ENCODE assay signal across 18 mouse cellular contexts in the genomic region with DNA sequence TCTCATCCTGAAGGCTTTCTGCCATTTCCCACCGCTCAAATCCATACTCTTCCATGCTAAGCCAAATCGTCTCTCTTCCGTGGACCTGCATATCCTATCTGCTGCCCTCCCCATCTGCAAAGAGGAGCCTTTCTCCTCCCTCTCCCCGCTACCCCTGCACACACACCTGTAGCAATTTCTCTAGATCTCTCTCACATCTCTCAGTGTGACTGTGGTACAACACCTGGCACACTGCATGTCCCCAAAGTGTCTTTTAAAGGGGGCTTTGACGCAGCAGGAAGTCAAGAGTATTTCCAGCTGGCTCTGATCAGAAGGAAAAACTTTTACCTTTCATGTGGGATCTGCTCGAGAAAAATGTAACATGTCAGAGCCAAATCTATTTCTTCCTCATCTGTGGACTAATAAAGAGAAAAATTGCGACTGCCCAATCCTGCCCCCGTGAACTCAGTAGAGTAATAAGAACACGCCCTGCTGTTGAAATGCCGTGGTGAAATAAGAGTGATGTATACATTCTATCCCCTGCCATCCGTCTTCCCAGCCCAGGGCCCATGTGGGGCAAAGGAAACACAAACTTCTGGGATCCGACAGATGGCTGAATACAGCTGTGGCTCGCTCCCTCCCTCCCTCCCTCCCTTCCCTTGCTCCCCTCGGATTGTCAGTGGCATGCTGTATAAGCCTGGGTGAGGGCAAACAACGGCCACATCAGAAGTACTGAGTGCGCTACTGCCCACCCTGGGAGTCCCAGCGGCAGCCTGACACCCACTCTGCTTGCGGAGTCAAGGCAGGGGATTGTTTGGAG. TPM values are rescaled to one million over a fixed set of nuclear protein-coding genes. Genes with fewer than 3 reads are reported as not detected.
DNase-seq lines count a peak whose midpoint lies in the region; ATAC-seq lines count a peak whose summit lies in the region.
"Had no signal": no experiment of that assay in that cellular context is flagged by ENCODE, and none has a peak within 500 bp of the region (broad histone marks: within the 10 kb centered on the region; RNA-seq: fewer than 3 reads in every experiment).

No protein-coding gene starts in this region.

- 41% methylated on average over 18 of the region's 18 CpGs for whole genome bisulfite sequencing in lung, embryonic 16.5 days
- 40% methylated on average over 18 of the region's 18 CpGs for WGBS in intestine, embryonic 16.5 days
- 73% methylated on average over 18 of the region's 18 CpGs for WGBS in forebrain, embryonic 14.5 days

- no peak overlapping the region for H3K4me3 ChIP-seq in lung, embryonic 16.5 days (ENCODE audit: low read length)
- H3K4me3 ChIP-seq in intestine, embryonic 16.5 days (ENCODE audit: low read length): no peak overlapping the region
- no peak overlapping the region for H3K4me3 ChIP-seq in forebrain, embryonic 14.5 days (ENCODE audit: low read depth, low read length)
- H3K4me3 ChIP-seq: left cerebral cortex, adult 2 months; megakaryocyte, embryonic 14.5 days; neural tube, embryonic 12.5 days had no signal

- H3K27me3 ChIP-seq in lung, embryonic 16.5 days (ENCODE audit: control insufficient read depth, insufficient read depth, low read depth, low read length): no peaks in the 10 kb centered on the region
- H3K27me3 ChIP-seq in intestine, embryonic 16.5 days (replicated peaks; ENCODE audit: control insufficient read depth, insufficient read depth, low read length): no peaks in the 10 kb centered on the region
- no peaks in the 10 kb centered on the region for H3K27me3 ChIP-seq in forebrain, embryonic 14.5 days (replicated peaks; ENCODE audit: control insufficient read depth, insufficient read depth, low read length)
- H3K27me3 ChIP-seq: CH12.LX; neural tube, embryonic 12.5 days had no signal

- H3K9me3 ChIP-seq in lung, embryonic 16.5 days (ENCODE audit: control insufficient read depth, low read length): no peaks in the 10 kb centered on the region
- H3K9me3 ChIP-seq in intestine, embryonic 16.5 days (ENCODE audit: control insufficient read depth, low read length): no peaks in the 10 kb centered on the region
- no peaks in the 10 kb centered on the region for H3K9me3 ChIP-seq in forebrain, embryonic 14.5 days (replicated peaks; ENCODE audit: control insufficient read depth, low read length)
- H3K9me3 ChIP-seq: megakaryocyte, embryonic 14.5 days; neural tube, embryonic 12.5 days had no signal

- H3K9ac ChIP-seq in lung, embryonic 16.5 days (ENCODE audit: low read length): no peak overlapping the region
- no peak overlapping the region for H3K9ac ChIP-seq in intestine, embryonic 16.5 days (ENCODE audit: low read depth, low read length)
- H3K9ac ChIP-seq in forebrain, embryonic 14.5 days (ENCODE audit: low read length): no peak overlapping the region
- H3K9ac ChIP-seq: liver, postnatal 0 days; neural tube, embryonic 12.5 days had no signal

- no peak overlapping the region for H3K27ac ChIP-seq in lung, embryonic 16.5 days (ENCODE audit: low read length)
- no peak overlapping the region for H3K27ac ChIP-seq in intestine, embryonic 16.5 days (ENCODE audit: low read length)
- H3K27ac ChIP-seq in forebrain, embryonic 14.5 days (ENCODE audit: low read depth, low read length): no peak overlapping the region
- H3K27ac ChIP-seq: left cerebral cortex, adult 2 months; neural tube, embryonic 12.5 days had no signal

- peak; percentile 74 for ATAC-seq in lung, embryonic 16.5 days (ENCODE audit: low read depth)
- ATAC-seq in intestine, embryonic 16.5 days: peak; percentile 22; the same call in 1 of the 2 replicates
- no peak for ATAC-seq in forebrain, embryonic 14.5 days
- ATAC-seq: forebrain, embryonic 16.5 days; liver, postnatal 0 days; midbrain, embryonic 16.5 days had no signal

- DNase-seq in heart, adult 11 months: peak; percentile 55
- no peak for DNase-seq in heart, postnatal 36 days
- DNase-seq in lung, postnatal 36 days: no peak
- DNase-seq in thymus, postnatal 25 days: peak; percentile 61
- no peak for DNase-seq in ovary, postnatal 36 days (ENCODE audit: low spot score)
- DNase-seq in forebrain, embryonic 14.5 days (ENCODE audit: low spot score): no peak
- DNase-seq: adrenal gland, adult 8-10 months; cerebellum, postnatal 25 days; liver, postnatal 0 days; right cerebral cortex, postnatal 25 days had no signal

- no peak overlapping the region for H3K4me2 ChIP-seq in lung, embryonic 16.5 days (ENCODE audit: low read depth, low read length)
- H3K4me2 ChIP-seq in intestine, embryonic 16.5 days (ENCODE audit: low read depth, low read length): no peak overlapping the region; the same call in 1 of the 2 replicates
- no peak overlapping the region for H3K4me2 ChIP-seq in forebrain, embryonic 14.5 days (ENCODE audit: low read length)
- H3K4me2 ChIP-seq: neural tube, embryonic 12.5 days had no signal

- H3K4me1 ChIP-seq in lung, embryonic 16.5 days (replicated peaks; ENCODE audit: control insufficient read depth, insufficient read depth, low read length): no peaks in the 10 kb centered on the region
- H3K4me1 ChIP-seq in intestine, embryonic 16.5 days (ENCODE audit: control insufficient read depth, insufficient read depth, low read length): peaks cover 4% of the 10 kb centered on the region; the same call in 1 of the 2 replicates
- no peaks in the 10 kb centered on the region for H3K4me1 ChIP-seq in forebrain, embryonic 14.5 days (ENCODE audit: control insufficient read depth, insufficient read depth, low read length)

- intact Hi-C loops in heart, postnatal 36 days (cut with DNase I): no loop called here

- no peaks in the 10 kb centered on the region for H3K36me3 ChIP-seq in lung, embryonic 16.5 days (ENCODE audit: control insufficient read depth, insufficient read depth, low read length)
- H3K36me3 ChIP-seq in intestine, embryonic 16.5 days (ENCODE audit: control insufficient read depth, insufficient read depth, low read length): no peaks in the 10 kb centered on the region
- no peaks in the 10 kb centered on the region for H3K36me3 ChIP-seq in forebrain, embryonic 14.5 days (ENCODE audit: control insufficient read depth, insufficient read depth, low read length)
- H3K36me3 ChIP-seq: neural tube, embryonic 12.5 days had no signal

RNA-seq across cellular contexts. Expression of a gene that starts 12.5 kb away (rescaled TPM):
- total RNA-seq in heart, postnatal 36 days (2021): 10 to 100 TPM; 16.1 to 18.1 TPM
- 3.3 and 3.4 TPM in 2 replicates for polyA plus RNA-seq in lung, embryonic 16.5 days (2015; fragmentation: Nextera tagmentation; extraction: Ambion mirVana)
- 5.0 and 5.5 TPM in 2 replicates for polyA plus RNA-seq in intestine, embryonic 16.5 days (2015; fragmentation: Nextera tagmentation; extraction: Ambion mirVana)
- polyA plus RNA-seq in forebrain, embryonic 14.5 days (2014; fragmentation: Nextera tagmentation; extraction: Ambion mirVana): 16.5 and 17.9 TPM in 2 replicates

Comparison
In these comparisons a context has a peak if more than half of its experiments do, and no peak if none do; other contexts are left out.
1. DNase-seq: peak in heart, adult 11 months (single experiment) and thymus, postnatal 25 days (single experiment); none in heart, postnatal 36 days (0 of 2), lung, postnatal 36 days (single experiment), ovary, postnatal 36 days (single experiment) and forebrain, embryonic 14.5 days (single experiment).